Comparison of ENCODE assay signal across 9 mouse cellular contexts in the genomic region with DNA sequence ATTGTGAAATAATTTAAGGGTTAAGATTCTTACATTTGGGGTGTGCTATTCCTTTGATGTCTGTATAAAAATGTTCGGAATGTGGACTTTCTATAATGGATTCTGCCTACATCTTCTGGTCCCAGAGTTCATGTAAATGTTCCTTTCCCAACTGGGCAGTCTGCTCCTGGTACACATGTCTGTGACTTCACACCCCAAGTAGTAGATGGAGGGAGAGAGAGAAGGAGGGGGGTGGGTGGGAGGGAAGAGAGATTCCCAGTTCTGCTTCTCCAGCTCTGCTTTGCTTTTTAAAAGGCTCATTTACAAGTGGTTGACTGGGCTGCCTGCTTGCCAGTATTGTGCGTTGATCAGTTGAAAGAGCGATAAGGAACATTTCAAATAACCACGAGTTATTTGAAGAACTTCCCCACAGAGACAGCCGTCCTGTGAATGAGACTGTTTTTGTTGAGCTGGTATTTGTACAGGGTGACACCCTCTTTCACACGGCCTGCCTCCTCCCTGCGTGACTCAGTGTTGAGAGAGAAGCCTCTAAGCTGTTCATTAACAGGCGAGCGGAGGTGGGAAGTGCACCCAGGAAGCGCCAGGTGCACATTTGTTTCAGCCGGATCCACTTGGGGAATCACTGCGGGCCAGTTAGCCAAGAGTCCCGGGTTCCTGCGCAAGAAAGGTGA. TPM values are rescaled to one million over a fixed set of nuclear protein-coding genes. Genes with fewer than 3 reads are reported as not detected.
DNase-seq lines count a peak whose midpoint lies in the region; ATAC-seq and TF ChIP-seq lines count a peak whose summit lies in the region.
"Had no signal": no experiment of that assay in that cellular context is flagged by ENCODE, and none has a peak within 500 bp of the region (broad histone marks: within the 10 kb centered on the region; RNA-seq: fewer than 3 reads in every experiment).

Gene Scel, plus strand, starts transcription at position 541 of the 671 bp plus-strand sequence.

- 0 out of 2 replicates have a peak within 1 kb of the TSS, but pooled peaks have one; percentile 9 for H3K4me3 ChIP-seq in gastrocnemius, adult 2 months
- no peak within 1 kb of the TSS for H3K4me3 ChIP-seq in forebrain, postnatal 0 days (ENCODE audit: low read depth, low read length)
- H3K4me3 ChIP-seq in midbrain, postnatal 0 days (ENCODE audit: low read depth, low read length), result no peak within 1 kb of the TSS
- H3K4me3 ChIP-seq: myocyte had no signal

- no peaks in the 10 kb centered on the region for H3K36me3 ChIP-seq in forebrain, postnatal 0 days (ENCODE audit: insufficient read depth)
- no peaks in the 10 kb centered on the region for H3K36me3 ChIP-seq in midbrain, postnatal 0 days (ENCODE audit: insufficient read depth, low read length)

- H3K4me2 ChIP-seq in forebrain, postnatal 0 days (ENCODE audit: low read depth), result peak within 1 kb of the TSS; percentile 29
- H3K4me2 ChIP-seq in midbrain, postnatal 0 days (ENCODE audit: low read depth, low read length, poor library complexity, severe bottlenecking), result peak within 1 kb of the TSS; percentile 34

- no peak within 1 kb of the TSS for H3K9ac ChIP-seq in forebrain, postnatal 0 days
- H3K9ac ChIP-seq in midbrain, postnatal 0 days (replicated peaks; ENCODE audit: low read length, poor library complexity, severe bottlenecking), result 0 out of 2 replicates have a peak within 1 kb of the TSS, but pooled peaks have one; percentile 19

- H3K27me3 ChIP-seq in forebrain, postnatal 0 days (ENCODE audit: insufficient read depth, low read length), result no peaks in the 10 kb centered on the region
- H3K27me3 ChIP-seq in midbrain, postnatal 0 days (ENCODE audit: insufficient read depth, low read length), result no peaks in the 10 kb centered on the region

- intact Hi-C loops in gastrocnemius, adult 2 months (cut with DNase I), result no loop called here
- intact Hi-C loops in gastrocnemius, postnatal 36 days (cut with DNase I), result no loop called here

- H3K27ac ChIP-seq in gastrocnemius, adult 2 months, result no peak within 1 kb of the TSS
- H3K27ac ChIP-seq in forebrain, postnatal 0 days (ENCODE audit: low read depth, low read length), result no peak within 1 kb of the TSS
- H3K27ac ChIP-seq in midbrain, postnatal 0 days (ENCODE audit: low read depth, low read length), result no peak within 1 kb of the TSS

- no peak for TF ChIP-seq CTCF in gastrocnemius, adult 2 months (IDR thresholded peaks at IDR 0.05)
- no peak for TF ChIP-seq CTCF in forebrain, postnatal 0 days (IDR thresholded peaks at IDR 0.05; ENCODE audit: low read depth)
- no peak for TF ChIP-seq CTCF in midbrain, postnatal 0 days (IDR thresholded peaks at IDR 0.05)

- WGBS in forebrain, postnatal 0 days, result 10% methylated on average over 14 of the region's 14 CpGs
- WGBS in midbrain, postnatal 0 days, result 15% methylated on average over 14 of the region's 14 CpGs

- no peak for DNase-seq in gastrocnemius, adult 2 months
- no peak for DNase-seq in gastrocnemius, postnatal 36 days
- peak; percentile 13 for DNase-seq in 3134 (ENCODE audit: extremely low read depth, insufficient read length, low spot score)
- DNase-seq in forebrain, postnatal 0 days, result no peak
- DNase-seq in kidney, postnatal 36 days, result peak; percentile 68 to 71
- DNase-seq in midbrain, postnatal 0 days (ENCODE audit: low spot score), result no peak
- DNase-seq in thymus, postnatal 14 days, result no peak
- no peak for DNase-seq in adrenal gland, postnatal 10 days

- no peaks in the 10 kb centered on the region for H3K4me1 ChIP-seq in forebrain, postnatal 0 days (ENCODE audit: insufficient read depth)
- H3K4me1 ChIP-seq in midbrain, postnatal 0 days (ENCODE audit: insufficient read depth, low read length), result no peaks in the 10 kb centered on the region

- peak; percentile 59 for ATAC-seq in forebrain, postnatal 0 days
- ATAC-seq in midbrain, postnatal 0 days (ENCODE audit: low FRiP score), result no peak

- no peaks in the 10 kb centered on the region for H3K9me3 ChIP-seq in forebrain, postnatal 0 days (ENCODE audit: low read length)
- H3K9me3 ChIP-seq in midbrain, postnatal 0 days (ENCODE audit: low read length), result no peaks in the 10 kb centered on the region

RNA-seq across cellular contexts. Expression of gene Scel, which starts in this region (rescaled TPM):
- total RNA-seq in gastrocnemius, adult 2 months (2021), result under 1 TPM; 0.10 to 0.20 TPM
- total RNA-seq in gastrocnemius, postnatal 36 days (2021), result under 1 TPM in 1 of 2 experiments, not detected in 1; 0.20 TPM
- total RNA-seq in forebrain, postnatal 0 days (2014; rRNA removed), result 0.29 and 1.1 TPM in 2 replicates
- 0.19 and 0.30 TPM in 2 replicates for polyA plus RNA-seq in forebrain, postnatal 0 days (2015; fragmentation: Nextera tagmentation; extraction: Ambion mirVana)
- total RNA-seq in midbrain, postnatal 0 days (2014; rRNA removed), result 0.33 TPM in 1 of 2 replicates, not detected in the other
- polyA plus RNA-seq in midbrain, postnatal 0 days (2015; fragmentation: Nextera tagmentation; extraction: Ambion mirVana), result 0.13 and 0.26 TPM in 2 replicates
- total RNA-seq in adrenal gland, postnatal 10 days (2021), result not detected
- polyA plus RNA-seq: myocyte had no signal

Comparison
In these comparisons a context has a peak if more than half of its experiments do, and no peak if none do; other contexts are left out.
1. DNase-seq: peak in 3134 (single experiment) and kidney, postnatal 36 days (2 of 2); none in gastrocnemius, adult 2 months (single experiment), gastrocnemius, postnatal 36 days (0 of 2), forebrain, postnatal 0 days (single experiment), midbrain, postnatal 0 days (single experiment), thymus, postnatal 14 days (single experiment) and adrenal gland, postnatal 10 days (single experiment).